Mouse (Mus musculus): Measurements from ENCODE around the gene Popdc3.
"Not testable (repeated sequence)": the region's sequence is repeated elsewhere in the genome, so short reads cannot be mapped to it uniquely, and the experiment has no call there.

- not testable (repeated sequence) for TF ChIP-seq POLR2A (IDR thresholded peaks at IDR 0.05; ENCODE audit: control insufficient read depth, extremely low read depth, insufficient read depth, low read length, poor library complexity); CTCF (IDR thresholded peaks at IDR 0.05; ENCODE audit: borderline replicate concordance, control insufficient read depth, extremely low read depth, insufficient read depth, low read length, poor library complexity)
Measured at GRCm38 (mm10) chr10:45177798-45178197, at the start of gene Popdc3.
